Mouse (Mus musculus): ENCODE data around the gene Rbbp4. TPM values are rescaled to one million over a fixed set of nuclear protein-coding genes. Genes with fewer than 3 reads are reported as not detected.

Gene Rbbp4
- polyA plus RNA-seq, 1 experiment from 2014 or later: 555 TPM

GRCm38 (mm10) chr4:129376961-129377545, 41.9 kb upstream of the Rbbp4 start:
- peak overlapping the region; percentile 81 for H3K4me3 ChIP-seq (ENCODE audit: low read depth, low read length)
- peaks cover 11% of the 10 kb centered on the region for H3K27me3 ChIP-seq (ENCODE audit: control insufficient read depth, insufficient read depth, low read length)
- peak overlapping the region; percentile 89 for H3K9ac ChIP-seq (ENCODE audit: low read length)
- H3K4me1 ChIP-seq (replicated peaks; ENCODE audit: control insufficient read depth, insufficient read depth, low read length): peaks cover 7% of the 10 kb centered on the region; the same call in 1 of the 2 replicates
- 1% methylated on average over 58 of the region's 68 CpGs for WGBS
- ATAC-seq (replicated peaks; ENCODE audit: low FRiP score): peak; percentile 53; the same call in 1 of the 2 replicates
- H3K27ac ChIP-seq (ENCODE audit: low read depth, low read length): no peak overlapping the region; the same call in 1 of the 2 replicates
- DNase-seq (ENCODE audit: low spot score): peak; percentile 73
- H3K4me2 ChIP-seq (ENCODE audit: low read depth, low read length, severe bottlenecking): peak overlapping the region; percentile 51
- no peaks in the 10 kb centered on the region for H3K9me3 ChIP-seq (ENCODE audit: control insufficient read depth, low read length)
- H3K36me3 ChIP-seq (ENCODE audit: control insufficient read depth, insufficient read depth, low read length): no peaks in the 10 kb centered on the region

- H3K9me3 ChIP-seq (ENCODE audit: control insufficient read depth, low read length): no peaks in the 10 kb centered on the region
- DNase-seq (ENCODE audit: low spot score) (no peak), ATAC-seq (replicated peaks; ENCODE audit: low FRiP score) (no peak)
- peaks cover 11% of the 10 kb centered on the region for H3K27me3 ChIP-seq (ENCODE audit: control insufficient read depth, insufficient read depth, low read length)
- H3K36me3 ChIP-seq (ENCODE audit: control insufficient read depth, insufficient read depth, low read length): no peaks in the 10 kb centered on the region
- 74% methylated on average over 5 of the region's 5 CpGs for WGBS
- no peak overlapping the region for H3K27ac ChIP-seq (ENCODE audit: low read depth, low read length)
- no peak overlapping the region for H3K4me3 ChIP-seq (ENCODE audit: low read depth, low read length)
- no peak overlapping the region for H3K4me2 ChIP-seq (ENCODE audit: low read depth, low read length, severe bottlenecking)
- no peak overlapping the region for H3K9ac ChIP-seq (ENCODE audit: low read length)
- H3K4me1 ChIP-seq (replicated peaks; ENCODE audit: control insufficient read depth, insufficient read depth, low read length): peaks cover 7% of the 10 kb centered on the region; the same call in 1 of the 2 replicates
Observed at GRCm38 (mm10) chr4:129375821-129376220, 40.7 kb upstream of the Rbbp4 start.

- H3K4me2 ChIP-seq (ENCODE audit: low read depth, low read length, severe bottlenecking): no peak overlapping the region
- H3K27me3 ChIP-seq (ENCODE audit: control insufficient read depth, insufficient read depth, low read length): peaks cover 11% of the 10 kb centered on the region
- DNase-seq (ENCODE audit: low spot score) (no peak), ATAC-seq (replicated peaks; ENCODE audit: low FRiP score) (no peak)
- WGBS: 0% methylated on average over 6 of the region's 6 CpGs
- no peaks in the 10 kb centered on the region for H3K9me3 ChIP-seq (ENCODE audit: control insufficient read depth, low read length)
- peaks cover 7% of the 10 kb centered on the region; the same call in 1 of the 2 replicates for H3K4me1 ChIP-seq (replicated peaks; ENCODE audit: control insufficient read depth, insufficient read depth, low read length)
- H3K36me3 ChIP-seq (ENCODE audit: control insufficient read depth, insufficient read depth, low read length): no peaks in the 10 kb centered on the region
- no peak overlapping the region for H3K27ac ChIP-seq (ENCODE audit: low read depth, low read length)
- no peak overlapping the region for H3K9ac ChIP-seq (ENCODE audit: low read length)
- no peak overlapping the region for H3K4me3 ChIP-seq (ENCODE audit: low read depth, low read length)
Observed at GRCm38 (mm10) chr4:129375000-129375399, 39.8 kb upstream of the Rbbp4 start.

DNA sequence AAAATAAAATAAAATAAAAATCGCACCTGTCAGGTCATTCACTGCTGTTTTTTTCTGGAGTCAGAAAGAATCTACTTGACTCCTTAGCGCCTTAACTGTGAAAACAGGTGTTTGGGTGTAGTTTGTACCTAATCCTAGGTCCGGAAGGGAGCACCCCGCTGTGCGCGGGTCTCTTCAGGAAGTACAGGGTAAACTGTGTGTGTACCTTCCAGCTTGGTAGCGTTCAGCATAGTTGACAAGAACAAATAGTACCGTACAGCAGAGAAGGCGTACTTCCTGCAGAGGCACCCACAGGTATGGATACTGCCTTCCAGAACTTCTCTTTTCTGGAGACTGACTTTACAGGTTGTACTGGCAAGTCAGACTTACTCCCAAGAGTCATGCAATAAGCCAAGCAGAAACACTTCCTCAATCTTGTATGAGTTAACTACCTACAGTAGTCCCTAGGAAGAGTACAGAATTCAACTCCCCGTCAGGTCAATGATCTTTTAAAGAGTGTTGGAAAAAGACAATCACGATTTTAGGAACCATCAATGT, 39.1 kb upstream of the Rbbp4 start:
- peaks cover 11% of the 10 kb centered on the region for H3K27me3 ChIP-seq (ENCODE audit: control insufficient read depth, insufficient read depth, low read length)
- no peak overlapping the region for H3K27ac ChIP-seq (ENCODE audit: low read depth, low read length)
- peaks cover 7% of the 10 kb centered on the region; the same call in 1 of the 2 replicates for H3K4me1 ChIP-seq (replicated peaks; ENCODE audit: control insufficient read depth, insufficient read depth, low read length)
- DNase-seq (ENCODE audit: low spot score) (no peak), ATAC-seq (replicated peaks; ENCODE audit: low FRiP score) (no peak)
- no peak overlapping the region for H3K4me2 ChIP-seq (ENCODE audit: low read depth, low read length, severe bottlenecking)
- H3K36me3 ChIP-seq (ENCODE audit: control insufficient read depth, insufficient read depth, low read length): no peaks in the 10 kb centered on the region
- no peaks in the 10 kb centered on the region for H3K9me3 ChIP-seq (ENCODE audit: control insufficient read depth, low read length)
- H3K4me3 ChIP-seq (ENCODE audit: low read depth, low read length): no peak overlapping the region
- WGBS: 41% methylated on average over 11 of the region's 11 CpGs
- H3K9ac ChIP-seq (ENCODE audit: low read length): no peak overlapping the region

- Histone ChIP-seq H3K4me1 (replicated peaks; ENCODE audit: control insufficient read depth, insufficient read depth, low read length) (peaks cover 7% of the 10 kb centered on the region; the same call in 1 of the 2 replicates), H3K36me3 (ENCODE audit: control insufficient read depth, insufficient read depth, low read length) (no peaks in the 10 kb centered on the region), H3K27me3 (ENCODE audit: control insufficient read depth, insufficient read depth, low read length) (peaks cover 7% of the 10 kb centered on the region), H3K4me2 (ENCODE audit: low read depth, low read length, severe bottlenecking) (no peak overlapping the region), H3K9me3 (ENCODE audit: control insufficient read depth, low read length) (no peaks in the 10 kb centered on the region), H3K4me3 (ENCODE audit: low read depth, low read length) (no peak overlapping the region), H3K27ac (ENCODE audit: low read depth, low read length) (no peak overlapping the region), H3K9ac (ENCODE audit: low read length) (no peak overlapping the region)
- 45% methylated on average over 8 of the region's 8 CpGs for WGBS
- DNase-seq (ENCODE audit: low spot score) (no peak), ATAC-seq (replicated peaks; ENCODE audit: low FRiP score) (no peak)
Observed at GRCm38 (mm10) chr4:129373202-129373976, 38.2 kb upstream of the Rbbp4 start.

GRCm38 (mm10) chr4:129371391-129371790, 36.2 kb upstream of the Rbbp4 start:
- Histone ChIP-seq H3K27me3 (ENCODE audit: control insufficient read depth, insufficient read depth, low read length) (peaks cover 5% of the 10 kb centered on the region), H3K4me3 (ENCODE audit: low read depth, low read length) (no peak overlapping the region), H3K4me2 (ENCODE audit: low read depth, low read length, severe bottlenecking) (no peak overlapping the region), H3K4me1 (replicated peaks; ENCODE audit: control insufficient read depth, insufficient read depth, low read length) (peaks cover 7% of the 10 kb centered on the region; the same call in 1 of the 2 replicates), H3K9ac (ENCODE audit: low read length) (no peak overlapping the region), H3K9me3 (ENCODE audit: control insufficient read depth, low read length) (no peaks in the 10 kb centered on the region), H3K27ac (ENCODE audit: low read depth, low read length) (no peak overlapping the region), H3K36me3 (ENCODE audit: control insufficient read depth, insufficient read depth, low read length) (no peaks in the 10 kb centered on the region)
- WGBS: 87% methylated on average over 3 of the region's 3 CpGs
- ATAC-seq (replicated peaks; ENCODE audit: low FRiP score) (no peak), DNase-seq (ENCODE audit: low spot score) (no peak)

GRCm38 (mm10) chr4:129365224-129365623, 30.1 kb upstream of the Rbbp4 start:
- Histone ChIP-seq H3K27ac (ENCODE audit: low read depth, low read length) (no peak overlapping the region), H3K4me2 (ENCODE audit: low read depth, low read length, severe bottlenecking) (no peak overlapping the region), H3K9me3 (ENCODE audit: control insufficient read depth, low read length) (no peaks in the 10 kb centered on the region), H3K9ac (ENCODE audit: low read length) (no peak overlapping the region), H3K27me3 (ENCODE audit: control insufficient read depth, insufficient read depth, low read length) (no peaks in the 10 kb centered on the region), H3K36me3 (ENCODE audit: control insufficient read depth, insufficient read depth, low read length) (no peaks in the 10 kb centered on the region), H3K4me1 (replicated peaks; ENCODE audit: control insufficient read depth, insufficient read depth, low read length) (no peaks in the 10 kb centered on the region), H3K4me3 (ENCODE audit: low read depth, low read length) (no peak overlapping the region)
- ATAC-seq (replicated peaks; ENCODE audit: low FRiP score) (no peak), DNase-seq (ENCODE audit: low spot score) (no peak)
- 88% methylated on average over 5 of the region's 5 CpGs for WGBS

GRCm38 (mm10) chr4:129364379-129364778, 29.2 kb upstream of the Rbbp4 start:
- WGBS: 87% methylated on average over 3 of the region's 3 CpGs
- DNase-seq (ENCODE audit: low spot score): no peak
- H3K9me3 ChIP-seq (ENCODE audit: control insufficient read depth, low read length): no peaks in the 10 kb centered on the region
- H3K4me3 ChIP-seq (ENCODE audit: low read depth, low read length): no peak overlapping the region
- H3K27ac ChIP-seq (ENCODE audit: low read depth, low read length): no peak overlapping the region
- no peaks in the 10 kb centered on the region for H3K27me3 ChIP-seq (ENCODE audit: control insufficient read depth, insufficient read depth, low read length)
- no peak for ATAC-seq (replicated peaks; ENCODE audit: low FRiP score)
- H3K9ac ChIP-seq (ENCODE audit: low read length): no peak overlapping the region
- no peaks in the 10 kb centered on the region for H3K36me3 ChIP-seq (ENCODE audit: control insufficient read depth, insufficient read depth, low read length)
- no peaks in the 10 kb centered on the region for H3K4me1 ChIP-seq (replicated peaks; ENCODE audit: control insufficient read depth, insufficient read depth, low read length)
- no peak overlapping the region for H3K4me2 ChIP-seq (ENCODE audit: low read depth, low read length, severe bottlenecking)

All from forebrain, embryonic 11.5 days (tissue).